Mouse (Mus musculus) thymus, adult 2 months (tissue): Measurements from ENCODE around the gene Gm6657.

Experiments
- CTCF ChIP-seq: fragments of 200-500 bp; IDR thresholded peaks from 2 replicates; pipeline ENCODE4 v1.5.1; 2012; ENCODE audit warnings: mild to moderate bottlenecking, control low read depth, low read length, moderate library complexity, borderline replicate concordance; ENCODE audit not compliant: control insufficient read depth, poor library complexity, insufficient read depth; ENCODE audit errors: extremely low read depth
- POLR2A ChIP-seq: fragments of 200-500 bp; IDR thresholded peaks from 2 replicates; pipeline ENCODE4 v1.6.1; 2012; ENCODE audit warnings: mild to moderate bottlenecking, low read length, control low read depth, moderate library complexity; ENCODE audit not compliant: control insufficient read depth, poor library complexity, insufficient read depth; ENCODE audit errors: extremely low read depth

DNA sequence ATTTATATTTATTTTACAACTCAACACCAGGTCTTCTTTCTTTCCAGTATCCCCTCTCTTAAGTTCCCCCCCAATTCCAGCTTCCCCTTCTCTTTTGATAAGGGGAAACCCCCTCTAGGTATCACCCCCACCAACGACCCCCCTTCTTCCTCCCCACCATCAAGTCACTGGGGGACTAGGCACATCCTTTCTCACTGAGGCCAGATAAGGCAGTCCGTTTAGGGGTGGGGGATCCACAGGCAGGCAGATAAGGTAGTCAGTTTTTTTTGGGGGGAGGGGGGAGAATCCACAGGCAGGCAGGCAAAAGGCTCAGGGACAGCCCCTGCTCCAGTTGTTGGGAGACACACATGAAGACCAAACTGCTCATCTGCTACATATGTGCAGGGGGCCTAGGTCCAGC lies 1.3 kb downstream of the Gm6657 start:
- TF ChIP-seq POLR2A (no peak), CTCF (no peak)
